Mouse (Mus musculus) ovary, postnatal 36 days (tissue): ENCODE data around the gene R3hdm4.
"Not testable (repeated sequence)": the region's sequence is repeated elsewhere in the genome, so short reads cannot be mapped to it uniquely, and the experiment has no call there.

Experiments used
- DNase-seq: peaks from one replicate; pipeline ENCODE4 v3.0.0; 2022; ENCODE audit warnings: low spot score, mixed read lengths

The R3hdm4 gene

DNA sequence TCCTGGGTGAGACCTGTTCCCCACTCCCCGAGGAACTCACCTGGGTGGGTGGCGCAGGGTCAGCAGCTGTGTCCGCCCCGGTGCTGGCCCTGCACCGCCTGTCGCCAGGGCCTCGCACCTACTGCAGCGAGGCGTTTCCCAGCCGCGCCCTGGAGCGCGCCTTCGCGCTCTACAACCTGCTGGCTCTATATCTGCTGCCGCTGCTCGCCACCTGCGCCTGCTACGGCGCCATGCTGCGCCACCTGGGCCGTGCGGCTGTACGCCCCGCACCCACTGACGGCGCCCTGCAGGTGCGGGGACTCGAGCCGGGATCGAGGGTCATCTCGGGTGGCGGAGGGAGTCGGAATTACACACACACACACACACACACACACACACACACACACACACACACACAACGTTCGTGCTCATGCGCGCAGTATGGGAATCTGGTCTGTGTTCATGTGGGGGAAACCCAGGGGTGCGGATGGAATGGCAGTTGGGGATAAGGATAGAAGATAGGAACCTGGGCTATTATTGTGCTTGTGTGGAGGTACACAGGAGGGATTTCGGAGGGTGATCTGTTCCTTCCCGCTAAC lies at the start of gene R3hdm4:
TSS of gene R3hdm4 (minus strand) at position 251 of the 578 bp plus-strand sequence.
- DNase-seq = no peak

DNA sequence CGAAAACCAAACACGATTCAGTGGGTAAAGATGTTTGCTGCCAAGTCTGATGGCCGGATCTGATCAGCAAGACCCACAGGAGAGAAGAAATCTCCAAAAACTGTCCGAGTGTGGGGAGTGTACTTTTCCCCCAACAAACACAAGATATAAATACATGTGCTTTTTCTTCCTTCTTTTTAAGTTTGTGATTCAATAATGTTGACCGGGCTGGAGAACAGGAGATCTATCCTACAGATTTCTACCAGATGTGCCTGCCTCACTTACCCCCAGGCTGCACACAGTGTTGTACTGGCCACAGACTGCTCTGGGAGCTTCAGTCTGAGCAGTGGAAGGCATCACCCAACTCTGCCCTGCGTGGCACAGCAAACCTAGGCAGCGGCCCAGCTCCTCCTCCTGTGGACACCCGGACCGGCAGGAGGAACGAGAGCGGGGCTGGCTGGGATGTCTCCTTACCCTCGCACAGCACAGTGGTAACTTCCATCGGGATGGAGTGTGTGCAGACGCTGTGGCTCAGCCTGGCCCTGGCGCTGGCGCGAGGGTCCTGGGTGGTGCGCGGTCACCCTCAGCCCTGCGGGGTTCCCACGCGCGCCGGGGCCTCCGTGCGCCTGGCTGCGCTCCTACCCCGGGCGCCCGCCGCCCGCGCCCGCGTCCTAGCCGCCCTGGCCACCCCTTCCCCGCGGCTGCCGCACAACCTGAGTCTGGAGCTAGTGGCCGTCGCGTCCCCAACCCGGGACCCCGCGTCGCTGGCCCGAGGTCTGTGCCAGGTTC lies 49.6 kb upstream of the R3hdm4 start, which contains the start of gene Grin3b:
TSS of gene Grin3b (plus strand) at position 301 of the 768 bp plus-strand sequence.
- DNase-seq = no peak

DNA sequence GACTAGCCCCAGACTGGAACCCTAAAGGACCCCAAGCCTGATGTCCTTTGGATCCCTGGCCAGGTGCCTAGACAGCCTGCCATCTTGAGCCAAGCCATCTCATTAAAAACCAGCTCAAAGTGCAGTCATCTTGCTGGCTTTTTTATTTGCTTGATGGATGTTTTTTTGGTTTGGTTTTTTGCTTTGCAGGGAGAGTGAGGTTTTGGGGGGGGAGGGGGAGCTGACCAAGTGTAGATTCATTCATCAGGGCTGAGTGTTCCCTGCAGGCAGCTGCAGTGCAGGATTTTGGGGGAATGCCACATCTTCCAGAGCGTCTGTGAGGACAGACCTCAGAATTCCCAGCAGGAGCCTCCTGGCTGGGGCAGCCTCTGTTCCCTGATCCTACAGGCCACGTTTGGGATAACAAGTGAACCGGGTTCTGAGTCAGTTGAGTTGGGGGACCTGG lies 48.1 kb upstream of the R3hdm4 start:
- DNase-seq = no peak

DNA sequence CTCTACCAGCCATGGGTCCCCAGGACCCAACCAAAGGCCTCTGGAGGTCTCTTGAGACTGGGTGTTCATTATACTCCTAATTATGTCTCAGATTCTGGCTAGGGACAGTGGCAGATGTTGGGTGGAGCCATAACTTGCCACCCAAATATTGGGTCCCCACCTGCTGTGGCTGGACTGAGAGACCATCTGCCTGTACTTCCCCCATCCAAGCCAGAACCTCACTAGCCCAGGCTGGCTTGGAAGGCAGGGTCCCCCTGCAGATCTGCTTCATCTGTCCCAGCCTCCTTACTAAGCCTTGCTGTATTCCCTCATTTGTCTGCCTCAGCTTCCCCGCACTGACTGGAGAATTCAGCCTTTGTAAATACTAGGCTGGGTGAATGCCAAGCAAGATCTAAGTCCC lies 47.2 kb upstream of the R3hdm4 start:
- DNase-seq = no peak

DNA sequence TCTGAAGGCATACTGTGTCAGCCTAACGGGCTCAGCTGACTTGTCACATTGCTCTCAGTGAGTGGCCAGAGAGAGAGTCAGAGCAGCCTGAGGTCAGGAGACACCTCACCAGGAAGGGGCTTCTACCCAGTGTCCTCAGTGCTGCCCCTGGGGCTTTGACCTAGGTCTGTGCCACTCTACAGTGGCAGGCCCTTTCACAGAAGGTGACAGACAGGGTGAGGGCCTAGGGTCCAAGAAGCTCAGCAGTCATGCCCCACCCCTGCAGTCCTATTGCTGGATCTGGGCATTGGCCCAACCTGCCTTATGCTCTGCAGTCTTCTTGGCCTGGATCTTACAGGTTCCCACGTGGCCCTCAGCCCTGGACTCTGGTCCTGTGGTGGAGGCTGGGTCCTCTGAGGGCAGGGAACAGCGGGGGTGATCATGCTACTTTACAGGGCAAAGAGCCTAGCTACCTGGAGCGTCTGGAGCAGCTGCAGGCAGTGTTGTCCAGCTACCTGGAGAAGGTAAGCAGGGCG lies 45.9 kb upstream of the R3hdm4 start:
- no peak for DNase-seq

DNA sequence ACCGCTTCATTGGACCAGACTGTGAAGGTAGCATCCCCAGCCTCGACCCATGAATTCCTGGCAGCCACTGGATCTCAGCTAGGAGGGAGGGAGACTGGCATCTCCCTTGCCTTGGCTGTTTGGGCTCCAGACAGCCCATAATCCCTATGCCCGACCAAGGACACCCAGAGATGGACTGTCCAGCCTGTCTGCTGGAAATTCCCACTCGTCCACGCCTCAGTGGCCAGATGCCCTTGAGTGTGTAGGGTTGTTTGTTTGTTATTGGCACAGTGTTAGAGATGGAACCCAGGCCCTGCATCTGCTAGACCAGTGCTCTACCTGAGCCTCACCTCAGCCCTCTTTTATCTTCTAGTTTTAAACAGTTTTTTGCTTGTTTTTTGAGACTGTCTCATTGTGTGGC lies 44.3 kb upstream of the R3hdm4 start:
- no peak for DNase-seq

DNA sequence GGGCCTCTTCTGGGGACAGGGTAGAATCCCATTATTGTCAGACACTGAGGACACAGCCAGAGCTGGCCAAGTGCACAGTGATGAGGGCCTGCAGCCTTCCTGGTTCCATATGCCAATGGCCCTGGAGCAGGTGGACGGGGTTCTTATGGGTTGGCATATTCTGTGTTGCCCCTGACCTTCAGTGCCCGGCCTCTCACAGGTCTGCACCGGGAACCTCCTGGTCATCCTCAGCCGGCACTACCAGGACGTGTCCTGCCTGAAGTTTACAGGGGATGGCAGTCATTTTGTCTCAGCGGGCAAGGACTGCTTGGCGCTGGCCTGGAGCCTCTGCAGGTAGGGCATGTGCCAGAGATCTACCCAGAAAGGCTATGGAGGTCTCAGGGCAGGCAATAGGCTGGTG lies 43.7 kb upstream of the R3hdm4 start:
- no peak for DNase-seq

DNA sequence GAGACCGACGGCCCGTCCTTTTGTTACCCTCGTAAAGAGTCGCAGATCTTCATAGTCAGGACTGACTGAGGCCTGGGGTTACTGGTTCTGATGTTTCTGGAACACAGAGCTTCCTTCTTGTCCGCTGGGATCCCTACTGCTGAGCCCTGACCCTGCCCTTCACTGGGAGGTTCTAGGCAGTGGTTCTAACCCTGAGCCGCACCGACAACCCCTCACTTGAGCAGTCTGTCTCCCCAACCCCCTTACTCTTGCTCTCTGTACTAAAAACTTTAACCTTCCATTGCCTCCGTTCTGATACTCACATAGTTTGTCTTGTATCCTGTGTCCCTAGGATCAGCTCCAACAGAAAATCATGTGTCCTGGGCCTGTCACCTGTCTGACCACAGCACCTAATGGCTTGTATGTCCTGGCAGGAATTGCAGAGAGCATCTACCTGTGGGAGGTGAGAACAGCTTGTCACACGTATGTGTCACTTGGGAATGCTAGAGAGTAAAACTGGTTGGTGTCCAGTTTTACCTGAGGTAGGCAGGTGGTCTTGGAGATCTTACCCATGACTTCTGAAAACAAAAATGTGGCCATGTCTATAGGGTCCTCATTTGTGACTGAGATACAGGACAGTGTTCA lies 39.8 kb upstream of the R3hdm4 start:
- DNase-seq = no peak

DNA sequence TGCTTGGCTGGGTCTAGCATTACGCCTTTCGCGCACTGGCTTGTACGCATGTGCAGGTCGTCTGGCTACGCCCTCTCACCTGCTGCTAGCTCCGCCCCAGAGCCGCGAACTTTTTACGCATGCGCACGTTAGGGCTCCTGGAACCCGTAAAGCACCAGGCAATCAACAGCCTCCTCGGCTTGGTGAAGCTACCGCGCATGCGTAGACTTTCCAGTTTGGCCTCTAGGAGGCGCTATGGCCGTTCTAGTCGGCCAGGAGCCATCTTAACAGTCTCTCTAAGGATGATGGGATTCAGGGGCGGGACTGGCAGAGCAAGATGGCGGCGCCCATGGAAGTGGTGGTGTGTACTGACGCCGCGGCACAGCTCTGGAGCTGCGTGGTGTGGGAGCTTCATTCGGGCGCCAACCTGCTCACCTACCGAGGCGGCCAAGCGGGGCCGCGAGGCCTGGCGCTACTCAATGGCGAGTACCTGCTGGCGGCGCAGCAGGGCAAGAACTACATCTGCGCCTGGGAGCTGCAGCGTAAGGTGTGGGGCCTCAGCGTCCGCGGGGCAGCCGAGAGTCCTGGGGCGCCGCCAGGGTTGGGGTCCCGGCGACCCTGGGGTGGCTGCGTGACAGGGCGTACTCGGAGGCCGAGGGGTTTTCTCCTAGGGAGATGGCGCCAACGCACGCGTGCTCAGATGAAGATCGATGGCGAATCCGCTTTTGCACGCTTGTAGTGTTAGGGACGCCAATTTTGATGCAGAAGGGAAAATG lies 39.0 kb upstream of the R3hdm4 start, which contains the start of gene Wdr18:
TSS of gene Wdr18 (plus strand) at position 306 of the 755 bp plus-strand sequence.
- peak; percentile 99 for DNase-seq

DNA sequence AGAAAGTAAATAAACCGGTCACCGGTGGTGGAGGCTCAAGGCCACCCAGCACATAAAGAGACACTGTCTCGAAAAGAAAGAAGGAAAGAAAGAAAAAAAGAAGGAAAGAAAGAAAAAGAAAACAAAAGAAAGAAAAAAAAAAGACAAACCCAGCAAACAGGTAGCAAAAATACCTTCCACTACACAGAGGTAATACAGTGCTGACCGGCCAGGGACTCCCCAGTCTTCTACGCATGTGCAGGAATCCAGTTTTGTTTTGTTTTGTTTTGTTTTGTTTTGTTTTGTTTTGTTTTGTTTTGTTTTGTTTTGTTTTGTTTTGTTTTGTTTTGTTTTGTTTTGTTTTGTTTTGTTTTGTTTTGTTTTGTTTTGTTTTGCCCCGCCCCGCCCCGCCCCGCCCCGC lies 38.4 kb upstream of the R3hdm4 start:
- DNase-seq = not testable (repeated sequence)

DNA sequence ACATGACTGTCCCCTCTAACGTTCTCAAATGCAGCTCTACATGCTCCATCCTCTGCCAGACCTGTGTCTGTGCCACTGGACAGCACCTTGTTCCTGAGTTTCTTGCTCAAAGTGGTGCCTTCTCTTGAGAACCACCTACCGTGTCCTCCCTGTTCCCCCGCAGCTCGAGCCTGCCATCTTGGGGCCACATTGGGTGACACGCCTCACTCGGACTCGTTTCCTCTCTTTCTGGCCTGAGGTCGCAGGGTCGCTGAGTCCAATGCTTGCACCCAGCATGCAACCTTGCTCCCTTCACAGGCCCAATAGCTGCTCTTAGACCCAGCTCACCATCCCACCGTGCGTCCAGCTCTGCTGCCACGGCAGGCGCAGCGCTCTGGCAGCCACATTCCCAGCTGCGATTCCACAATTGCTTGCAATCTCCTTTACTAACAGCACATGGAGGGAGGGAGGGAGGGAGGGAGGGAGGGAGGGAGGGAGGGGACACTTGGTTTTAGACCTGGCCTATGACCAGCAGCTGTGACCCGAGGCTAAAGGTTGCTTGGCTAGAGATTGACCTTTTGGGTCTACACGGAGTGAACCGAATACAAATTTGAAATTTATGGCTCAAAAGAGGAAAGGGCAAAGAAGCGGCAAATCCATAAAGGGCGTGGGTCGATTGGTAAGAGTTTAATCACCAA lies 37.3 kb upstream of the R3hdm4 start:
- DNase-seq = peak; percentile 81

DNA sequence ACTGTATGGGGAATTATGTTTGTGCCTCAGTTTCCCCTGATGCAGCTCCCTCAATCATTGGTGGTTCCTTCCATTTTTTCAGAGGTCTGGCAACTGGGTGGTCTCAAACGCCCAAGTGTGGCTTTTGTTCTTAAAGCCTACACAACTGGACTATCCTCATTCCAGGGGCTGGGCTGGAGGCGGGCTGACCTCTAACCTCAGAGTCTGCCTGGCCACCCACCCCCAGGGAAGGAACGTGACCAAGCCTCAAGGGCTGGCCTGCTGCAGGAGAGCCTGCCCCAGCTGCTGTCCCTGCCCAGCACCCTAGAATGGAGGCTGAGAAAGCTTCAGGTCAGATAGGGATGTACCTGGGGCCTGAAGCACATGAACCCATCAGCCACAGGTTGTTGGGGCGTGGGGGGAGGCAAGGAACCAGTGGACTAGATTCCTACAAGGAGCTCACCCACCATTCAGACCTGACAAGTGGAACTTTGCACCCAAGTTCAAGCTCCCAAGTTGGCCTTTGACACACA lies 35.7 kb upstream of the R3hdm4 start:
- no peak for DNase-seq

DNA sequence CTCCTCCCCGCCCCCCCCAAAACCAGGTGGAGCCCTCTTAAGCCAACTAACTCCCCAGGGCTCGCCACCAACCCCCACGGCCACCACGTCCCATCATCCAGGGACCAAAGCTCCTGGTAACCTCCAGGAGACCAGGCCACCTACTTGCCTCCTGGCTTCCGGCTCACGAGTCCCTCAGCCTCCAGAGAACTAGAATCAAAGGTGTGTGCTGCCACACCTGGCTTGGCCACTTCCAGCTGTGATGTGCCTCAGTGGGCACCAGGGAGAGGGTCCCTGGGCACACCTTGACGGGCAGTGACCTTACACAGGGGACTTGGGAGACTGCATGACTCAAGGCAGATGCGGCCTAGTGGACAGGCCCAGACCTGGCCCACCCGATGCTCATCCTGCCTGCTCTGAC lies 34.7 kb upstream of the R3hdm4 start:
- no peak for DNase-seq

DNA sequence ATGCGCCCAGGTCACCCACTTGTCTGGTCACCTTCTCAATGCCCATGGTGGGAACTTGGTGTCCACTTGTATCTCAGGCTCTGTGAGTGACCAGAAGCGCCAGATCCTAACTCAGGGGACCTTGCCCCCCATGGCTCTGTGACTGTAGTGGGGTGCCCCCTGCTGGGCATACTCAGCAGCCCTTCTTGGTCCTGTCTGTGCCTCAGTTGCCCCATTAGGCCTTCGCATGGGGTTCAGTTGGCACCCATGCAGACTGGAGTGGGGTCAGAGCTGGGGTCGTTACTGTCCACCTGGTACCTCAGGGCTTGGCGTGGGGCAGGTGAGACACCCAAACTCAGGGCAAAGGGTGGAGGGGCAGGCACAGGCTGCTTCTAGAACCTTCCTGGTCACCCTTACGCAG lies 32.9 kb upstream of the R3hdm4 start:
- DNase-seq = no peak

DNA sequence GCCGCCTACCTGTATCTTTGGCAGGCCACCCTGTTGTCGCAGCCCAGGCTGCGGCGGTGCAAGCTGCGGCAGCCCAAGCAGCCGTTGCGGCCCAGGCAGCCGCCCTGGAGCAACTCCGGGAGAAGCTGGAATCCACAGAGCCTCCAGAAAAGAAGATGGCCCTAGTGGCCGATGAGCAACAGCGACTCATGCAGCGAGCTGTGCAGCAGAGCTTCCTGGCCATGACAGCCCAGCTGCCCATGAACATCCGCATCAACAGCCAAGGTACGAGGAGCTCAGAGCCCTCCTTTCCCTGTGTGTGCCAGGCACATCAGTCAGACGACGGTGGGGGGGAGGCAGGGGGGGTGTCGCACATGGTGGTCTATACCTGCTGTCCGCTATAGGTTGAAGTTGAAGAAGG lies 29.7 kb upstream of the R3hdm4 start:
- no peak for DNase-seq

DNA sequence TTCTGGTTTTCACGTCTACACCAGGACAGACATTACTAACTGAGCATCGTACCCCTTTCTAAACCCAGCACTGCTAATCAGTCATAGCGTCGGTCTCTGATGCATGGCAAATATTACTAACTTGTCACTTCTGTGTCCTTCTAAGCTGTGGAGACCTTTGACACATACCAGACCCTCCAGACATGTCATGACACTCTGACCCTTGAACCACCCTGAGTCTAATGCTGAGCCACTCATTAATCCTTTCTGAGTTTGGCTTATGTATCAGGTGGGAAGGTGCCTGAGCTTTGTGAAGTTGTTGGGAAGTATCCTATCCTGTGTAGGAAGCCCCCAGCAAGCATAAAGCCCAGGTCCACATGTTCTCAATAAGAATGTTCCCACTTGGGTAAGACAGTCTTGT lies 28.9 kb upstream of the R3hdm4 start:
- DNase-seq = no peak

DNA sequence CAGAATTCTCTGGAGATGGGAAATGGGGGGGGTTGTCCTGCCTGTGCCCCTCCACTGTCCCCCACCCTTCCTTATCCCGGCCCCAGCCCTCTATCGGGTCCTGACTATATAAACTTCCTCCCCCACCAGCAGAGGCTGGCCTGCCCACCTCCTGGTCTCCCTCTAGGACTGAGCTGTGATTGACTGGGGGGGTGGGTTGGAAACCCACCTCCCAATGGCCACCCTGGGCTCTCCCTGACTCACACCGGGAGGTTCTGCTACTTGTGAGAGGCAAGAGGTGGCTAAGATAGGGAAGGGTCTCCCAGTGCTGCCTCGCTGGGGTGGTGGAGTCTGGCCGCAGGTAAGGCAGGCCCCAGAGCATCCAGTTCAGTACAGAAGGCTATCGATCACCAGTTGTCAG lies 26.5 kb upstream of the R3hdm4 start:
- DNase-seq = no peak

DNA sequence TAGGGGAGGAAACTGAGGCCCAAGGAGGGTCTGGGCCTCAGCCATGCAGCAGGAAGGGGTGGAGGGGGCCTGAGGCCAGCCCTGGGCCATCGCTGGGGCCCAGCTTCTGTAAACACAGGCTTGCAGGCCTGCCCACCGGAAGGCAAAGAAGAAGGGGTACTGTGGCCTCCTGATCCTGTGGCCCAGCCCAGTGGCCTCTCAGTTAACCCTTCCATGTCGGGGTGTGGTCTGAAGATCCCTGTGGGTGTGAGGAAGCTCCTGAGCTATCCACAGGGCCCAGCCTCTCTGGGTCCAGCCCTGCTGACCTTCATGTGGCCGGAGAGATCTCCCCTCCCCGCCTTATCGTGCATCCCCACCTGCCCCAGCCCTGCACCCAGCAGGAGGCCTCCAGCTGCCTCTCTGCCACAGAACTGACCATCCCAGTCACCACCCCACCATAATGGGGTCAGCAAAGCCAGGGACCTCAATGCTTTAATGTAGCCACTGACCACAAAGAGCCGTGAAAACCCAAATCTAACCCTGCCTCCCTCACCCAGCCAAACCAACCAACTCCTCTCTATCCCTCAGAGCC lies 25.8 kb upstream of the R3hdm4 start:
- no peak for DNase-seq

DNA sequence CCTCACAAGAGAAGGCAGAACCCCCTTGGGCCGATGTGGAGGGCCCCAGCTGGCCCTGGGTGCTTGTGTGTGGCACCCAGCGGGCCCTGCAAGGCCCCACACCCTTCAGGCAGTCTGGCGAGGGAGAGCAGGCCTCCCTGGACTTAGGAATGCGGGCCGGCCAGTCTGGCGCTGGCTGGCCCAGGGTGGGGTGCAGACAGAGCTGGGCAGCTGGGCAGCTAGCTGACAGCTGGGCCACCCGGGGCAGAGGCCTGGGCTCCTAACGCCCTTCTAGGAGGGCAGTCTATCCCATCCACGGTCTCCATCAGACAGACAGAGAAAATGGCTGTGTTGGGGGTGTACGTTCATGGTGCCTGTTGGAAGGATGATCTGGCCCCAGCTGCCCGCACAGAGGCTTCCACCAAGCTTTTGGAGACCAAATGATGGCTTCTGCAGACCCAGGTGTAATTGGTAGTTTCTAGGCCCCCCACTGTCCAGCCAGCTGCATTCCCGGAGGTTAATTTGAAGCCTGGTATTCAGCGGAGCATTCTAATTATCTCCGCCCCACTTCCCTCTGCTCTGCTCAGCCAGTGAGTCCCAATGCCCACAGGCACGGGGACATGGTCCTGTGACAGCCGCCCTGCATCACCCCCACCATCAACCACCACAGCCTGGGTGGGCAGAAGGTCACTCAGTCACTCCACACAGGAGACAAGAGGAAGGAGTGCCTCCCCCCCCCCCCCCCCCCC lies 24.7 kb upstream of the R3hdm4 start:
- DNase-seq = no peak

DNA sequence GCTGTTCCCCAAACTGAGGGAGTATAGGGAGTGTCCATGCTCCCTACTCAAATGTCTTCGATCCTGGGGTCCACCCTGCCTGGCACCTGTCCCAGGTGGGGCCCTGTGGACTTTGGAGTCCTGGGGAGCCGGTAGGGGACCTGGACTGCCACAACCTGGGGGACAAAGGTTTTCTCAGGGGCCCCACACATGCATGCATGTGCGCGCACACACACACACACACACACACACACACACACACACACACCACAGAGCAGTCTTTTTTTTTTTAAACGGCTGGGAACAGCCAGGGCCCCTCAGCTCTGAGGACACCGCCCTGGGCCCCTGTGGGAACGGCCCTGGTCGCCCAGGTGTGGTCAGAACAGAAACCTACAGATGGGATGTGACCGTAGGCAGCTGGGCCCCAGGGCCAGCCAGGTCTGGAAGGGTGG lies 22.5 kb upstream of the R3hdm4 start:
- DNase-seq = no peak
